Mouse (Mus musculus): Measurements from ENCODE around the gene Noxo1.

DNA sequence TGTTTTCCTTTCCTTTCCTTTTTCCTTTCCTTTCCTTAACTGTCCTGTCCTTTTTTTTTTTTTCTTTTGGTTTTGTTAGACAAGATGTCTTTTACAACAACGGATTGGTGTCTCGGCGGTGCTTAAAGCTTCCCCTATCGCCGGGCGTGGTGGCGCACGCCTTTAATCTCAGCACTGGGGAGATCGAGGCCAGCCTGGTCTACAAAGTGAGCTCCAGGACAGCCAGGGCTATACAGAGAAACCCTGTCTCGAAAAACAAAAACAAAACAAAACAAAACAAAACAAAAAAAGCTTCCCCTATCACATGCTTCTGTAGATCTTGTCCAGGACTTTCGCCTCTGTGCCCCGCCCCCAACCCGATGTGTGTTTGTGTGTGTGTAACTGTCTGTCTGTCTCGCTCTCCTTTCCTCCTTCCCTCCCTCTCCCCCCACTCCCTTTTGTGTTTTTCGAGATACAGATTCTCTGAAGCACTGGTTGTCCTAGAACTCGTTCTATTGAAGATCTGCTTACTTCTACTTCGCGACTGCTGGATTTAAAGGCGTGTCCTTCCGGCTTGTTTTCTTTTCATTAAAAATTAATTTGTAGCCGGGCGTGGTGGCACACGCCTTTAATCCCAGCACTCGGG is 11.9 kb downstream of the Noxo1 start:
- TF ChIP-seq CTCF (IDR thresholded peaks at IDR 0.05; ENCODE audit: control insufficient read depth, insufficient read depth, insufficient read length), result no peak
- TF ChIP-seq MAX (IDR thresholded peaks at IDR 0.05), result no peak
- no peak for TF ChIP-seq USF1 (IDR thresholded peaks at IDR 0.05; ENCODE audit: low read depth)
- TF ChIP-seq CEBPB (IDR thresholded peaks at IDR 0.05; ENCODE audit: low read depth), result no peak
- TF ChIP-seq MYOG (IDR thresholded peaks at IDR 0.05; ENCODE audit: control insufficient read depth, extremely low read depth, insufficient read length), result no peak

All from C2C12 (cell line).